Mouse (Mus musculus): Measurements from ENCODE around the gene Zfp473.

- TF ChIP-seq CTCF (IDR thresholded peaks at IDR 0.05), result no peak
- TF ChIP-seq EP300 (IDR thresholded peaks at IDR 0.05), result no peak
Observed at GRCm38 (mm10) chr7:44697980-44698379, 52.9 kb downstream of the Zfp473 start.
